Mouse (Mus musculus) layer of hippocampus, postnatal 14 days (tissue): ENCODE measurements at regions not wholly inside any gene's neighbourhood (a gene's known extent, or its start where the extent isn't known, plus 50 kb on each side); places are given as distances from the start of the nearest gene placed in this dataset.

Source experiments
- DNase-seq, 2 experiments: peaks; one replicate each; pipeline ENCODE4 v3.0.0; 2021 to 2022; ENCODE audit warnings: low spot score in 2 of 2, mixed read lengths in 1 of 2

- DNase-seq, result no peak
Measured at GRCm38 (mm10) chr7:36097054-36097453, 294.3 kb upstream of the Zfp507 start.

GRCm38 (mm10) chr7:36095258-36096130, 292.7 kb upstream of the Zfp507 start:
- DNase-seq, result no peak

DNA sequence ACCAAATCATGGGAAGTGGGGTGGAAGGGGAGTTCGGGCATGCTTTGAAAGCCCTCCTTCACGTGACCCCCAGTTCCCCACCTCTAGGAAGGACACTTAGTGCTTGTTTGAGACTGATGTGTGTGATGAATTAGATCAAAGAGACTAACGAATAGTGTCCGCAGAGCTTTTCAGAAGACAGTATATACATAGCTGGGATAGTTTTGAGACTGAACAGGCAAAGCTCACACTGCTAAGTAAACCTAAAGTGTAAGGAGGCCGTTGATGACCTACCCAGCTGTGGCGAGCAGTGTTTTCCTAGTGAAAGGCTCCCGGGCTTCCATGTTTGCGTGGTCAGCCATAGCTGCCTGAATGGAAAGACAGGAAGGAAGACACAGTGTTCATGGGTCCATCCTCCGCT, 288.3 kb upstream of the Zfp507 start:
- DNase-seq, result no peak

DNA sequence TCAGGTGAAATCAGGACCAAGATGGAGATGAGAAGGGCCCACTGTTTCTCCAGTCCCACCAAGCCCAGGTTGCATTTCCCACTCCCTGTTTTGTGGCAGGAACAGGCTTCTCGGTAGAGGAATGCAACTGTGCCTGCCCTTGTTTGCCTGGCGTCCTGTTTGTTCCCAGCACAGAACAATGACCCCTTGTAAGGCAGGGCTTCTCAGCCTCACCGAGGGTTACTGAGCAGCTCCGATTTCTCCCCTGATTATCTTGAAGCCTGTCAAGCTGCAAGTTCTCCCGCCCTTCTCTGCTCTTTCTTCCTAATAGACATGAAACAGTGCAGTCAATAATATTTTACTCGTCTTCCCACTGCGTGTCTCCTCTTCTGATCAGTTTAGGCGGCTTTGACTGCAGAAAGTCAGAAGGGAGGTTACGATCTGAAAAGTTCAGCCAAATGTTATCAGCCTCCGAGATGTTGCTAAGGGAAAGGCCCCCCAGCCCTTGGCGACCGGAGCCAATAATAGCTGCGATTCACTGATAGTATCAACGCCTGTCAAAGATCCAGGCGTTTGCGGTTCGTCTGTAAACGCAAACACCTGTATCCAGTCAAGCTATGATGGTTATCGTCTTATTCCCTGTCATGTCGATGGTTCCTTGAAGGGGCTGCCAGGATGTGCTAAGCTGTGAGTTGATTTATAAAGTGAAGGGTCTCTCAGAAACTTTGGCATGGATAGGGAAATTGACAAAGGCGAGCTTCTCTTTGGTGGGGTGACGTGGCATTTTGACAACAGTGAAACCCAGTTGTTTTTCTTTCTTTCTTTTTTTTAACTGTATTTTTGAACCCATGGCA, 287.7 kb upstream of the Zfp507 start:
- no peak for DNase-seq

DNA sequence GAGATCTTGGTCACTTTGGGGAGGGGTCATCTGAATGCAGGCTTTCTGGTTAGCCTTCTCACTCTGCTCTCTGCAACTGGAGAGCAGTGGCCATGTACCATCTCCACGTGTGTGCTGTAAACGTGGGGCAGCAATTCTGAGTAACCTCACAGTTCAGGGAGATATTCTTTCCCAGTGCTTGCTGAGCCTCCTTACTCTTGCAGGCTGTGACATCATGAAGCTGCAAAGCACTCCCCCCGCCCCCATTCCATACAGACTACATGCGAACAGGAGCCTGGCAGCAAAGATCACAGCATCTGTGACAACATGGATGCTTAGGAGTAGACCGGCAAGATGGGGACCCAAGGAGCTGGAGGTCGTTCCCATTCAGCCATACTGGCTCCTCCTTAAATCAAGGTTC, 284.8 kb upstream of the Zfp507 start:
- DNase-seq, result no peak

DNA sequence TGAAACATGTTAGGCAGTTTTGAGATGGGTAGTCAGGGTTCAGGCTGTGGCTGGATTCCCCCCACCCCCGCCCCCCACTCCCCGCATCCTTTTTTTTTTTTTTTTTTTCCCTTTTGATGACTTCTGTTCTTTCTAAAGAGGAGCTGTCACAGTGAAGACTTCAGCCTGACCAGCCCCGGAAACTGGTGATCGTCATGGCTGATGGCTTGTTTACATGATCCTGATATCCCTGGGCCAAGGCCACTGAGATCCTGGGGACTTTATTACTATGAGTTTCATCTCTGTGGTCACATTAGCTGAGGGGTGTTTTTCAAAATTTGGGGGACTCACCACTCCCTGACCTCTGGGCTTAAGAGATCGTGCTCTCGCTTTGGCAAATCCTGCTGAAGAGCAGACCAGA, 275.9 kb upstream of the Zfp507 start:
- no peak for DNase-seq

DNA sequence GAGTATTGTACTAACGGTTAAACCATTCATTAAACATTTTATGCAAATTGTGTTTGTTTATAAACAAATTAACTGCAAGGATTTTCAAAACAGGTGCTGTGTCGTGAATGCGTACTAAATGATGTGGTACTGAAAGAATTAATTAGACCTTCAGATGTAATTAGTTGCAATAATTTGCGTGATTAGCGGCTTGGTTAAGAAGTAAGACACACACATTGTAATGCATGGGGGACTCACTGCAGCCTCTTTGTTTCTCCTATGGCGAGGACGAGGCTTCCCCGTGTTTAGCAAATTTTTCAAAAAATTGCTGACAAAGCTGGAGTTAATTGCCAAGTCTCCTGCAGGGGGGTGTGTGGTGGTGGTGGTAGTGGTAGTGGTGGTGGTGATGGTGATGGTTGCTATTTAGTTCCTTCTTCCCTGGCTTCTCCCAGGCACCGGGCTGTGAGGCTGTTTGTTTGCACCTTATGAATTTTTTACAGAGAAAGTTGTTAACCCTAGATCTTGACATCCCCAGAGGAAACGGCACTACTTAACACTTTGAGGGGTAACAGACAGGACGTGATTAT, 275.4 kb upstream of the Zfp507 start:
- no peak for DNase-seq

DNA sequence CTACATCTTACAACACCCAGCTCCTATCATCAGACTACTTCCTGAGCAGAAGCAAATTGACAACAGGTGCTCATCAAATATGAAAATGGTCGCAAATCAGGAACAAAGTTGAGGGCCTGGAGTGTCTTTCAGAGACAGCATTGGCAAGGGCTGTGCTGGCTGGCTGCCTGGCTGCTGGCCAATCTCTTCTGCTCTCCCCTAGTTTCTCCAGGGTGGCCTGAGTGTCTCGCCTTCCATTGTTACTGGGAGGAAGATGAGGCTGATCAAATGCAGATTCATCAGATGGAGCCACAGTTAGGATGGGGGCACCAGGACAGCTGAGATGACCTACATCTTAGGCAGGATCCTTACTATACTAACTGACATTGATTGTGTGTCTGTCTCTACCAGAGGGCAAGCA, 274.5 kb upstream of the Zfp507 start:
- no peak for DNase-seq

DNA sequence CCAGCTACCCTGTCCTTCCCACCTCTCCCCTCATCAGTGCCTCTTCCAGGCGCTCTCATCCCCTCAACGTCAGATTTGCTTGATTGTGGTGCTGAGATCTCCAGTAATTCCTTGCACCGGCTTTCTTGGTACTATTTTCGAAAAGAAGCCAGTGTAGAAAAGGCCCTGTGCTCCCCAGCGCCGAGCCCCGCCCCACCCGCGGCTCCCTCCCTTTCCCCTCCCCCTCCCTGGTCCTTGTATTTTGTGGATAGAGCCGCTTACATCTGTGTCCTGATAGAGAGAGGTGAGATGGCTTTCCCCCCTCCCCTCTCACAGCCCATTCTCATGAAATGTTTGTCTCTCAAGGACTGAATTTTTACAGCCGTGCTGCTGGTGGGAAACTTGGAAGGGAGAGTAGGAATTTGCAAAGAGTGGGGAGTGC, 273.2 kb upstream of the Zfp507 start:
- DNase-seq, result no peak

DNA sequence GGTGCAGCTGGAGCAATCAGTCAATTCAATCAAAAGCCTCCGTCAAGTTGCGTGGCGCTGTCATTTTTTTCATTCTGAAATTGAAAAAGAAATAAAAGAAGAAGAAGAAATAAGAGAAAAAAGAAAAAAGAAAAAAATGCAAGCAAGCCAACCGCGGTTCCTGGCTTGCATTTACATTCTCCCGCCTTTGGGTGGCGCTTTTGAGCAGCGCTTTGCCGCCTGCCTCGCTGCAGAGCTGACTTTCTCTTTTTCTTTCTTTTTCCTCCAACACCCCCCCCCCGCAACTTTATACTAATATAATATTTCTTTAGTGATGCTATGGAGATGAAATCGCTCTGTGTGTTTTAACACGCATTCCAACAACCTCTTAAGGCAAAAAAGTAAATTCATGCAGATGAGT, 269.0 kb upstream of the Zfp507 start:
- peak; percentile 13 to 18 for DNase-seq

DNA sequence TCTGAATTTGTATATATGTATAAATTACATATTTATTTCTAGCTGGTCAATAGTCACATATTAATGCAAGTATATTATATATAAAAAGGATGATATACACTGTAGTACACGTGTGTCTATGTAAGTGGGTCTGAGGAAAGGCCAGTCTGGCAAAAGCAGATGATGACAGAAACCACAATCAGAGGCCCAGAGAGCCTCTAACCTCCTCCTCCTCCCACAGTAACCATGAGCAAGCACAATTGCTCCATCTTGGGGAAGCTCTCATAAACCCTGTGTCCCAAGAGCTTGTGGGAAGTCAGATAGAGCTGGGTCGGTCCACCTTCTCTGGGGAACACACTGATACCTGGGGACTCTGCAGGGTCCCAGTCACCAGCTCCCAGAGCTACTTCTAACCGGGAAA, 263.9 kb upstream of the Zfp507 start:
- DNase-seq, result no peak

GRCm38 (mm10) chr7:36061679-36062078, 258.9 kb upstream of the Zfp507 start:
- no peak for DNase-seq

DNA sequence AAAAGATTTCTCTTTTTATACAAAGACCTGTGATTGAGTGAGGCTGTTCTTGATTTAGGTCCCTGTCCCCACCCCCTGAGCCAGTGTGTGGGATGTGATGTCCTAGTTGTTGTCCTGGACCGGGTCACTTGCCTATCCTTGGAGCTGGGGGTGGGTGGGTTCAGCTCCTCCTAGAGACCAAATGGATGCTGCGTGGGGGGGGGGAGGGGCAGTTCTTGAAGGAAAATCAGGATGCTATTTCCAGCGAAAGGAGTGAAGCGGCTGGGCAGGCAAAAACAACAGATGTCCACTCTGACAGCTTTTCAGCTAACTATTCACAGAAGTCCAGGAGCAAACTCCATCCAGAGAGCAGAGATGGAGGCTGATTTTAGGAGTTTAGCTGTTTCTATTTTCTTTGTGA, 257.6 kb upstream of the Zfp507 start:
- no peak for DNase-seq

- DNase-seq, result no peak
Measured at GRCm38 (mm10) chr7:36046053-36046452, 243.2 kb upstream of the Zfp507 start.

DNA sequence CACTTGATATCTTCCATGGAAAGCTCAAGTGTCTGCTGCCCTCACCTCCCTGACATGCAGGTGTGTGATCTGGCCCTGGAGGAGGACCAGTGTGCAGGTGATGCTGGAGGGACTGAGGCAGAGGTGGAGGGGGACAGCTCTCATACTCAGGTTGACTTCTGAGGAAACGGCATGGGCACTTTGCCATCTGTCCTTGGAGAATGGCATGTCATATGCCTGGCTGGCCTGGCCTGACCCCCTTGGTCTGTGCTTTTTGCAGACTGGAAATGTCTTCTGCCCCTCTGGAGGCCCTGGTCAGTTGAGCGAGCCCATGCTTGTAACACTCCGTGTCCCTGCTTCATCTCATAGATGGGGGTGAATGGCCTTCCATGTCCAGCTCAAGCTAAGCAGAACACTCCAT, 229.1 kb upstream of the Zfp507 start:
- no peak for DNase-seq

DNA sequence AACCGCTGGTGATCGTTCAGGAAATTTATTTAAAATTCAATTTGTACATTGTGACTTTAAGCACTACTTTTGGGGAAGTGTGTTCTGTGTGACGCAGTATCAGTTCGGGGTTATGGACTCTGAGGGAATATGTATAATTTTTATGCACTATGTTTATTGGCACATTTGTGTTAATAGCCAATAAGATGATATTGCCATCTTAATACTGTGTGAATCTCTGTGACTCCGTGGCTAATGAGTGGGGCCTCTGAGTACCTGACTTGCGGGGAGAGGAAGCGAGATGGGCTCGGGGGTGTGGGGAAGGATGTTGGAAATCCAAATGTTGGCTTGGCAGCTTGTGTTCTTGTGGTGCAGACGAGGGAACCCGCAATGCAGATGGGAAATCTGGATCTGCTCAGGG, 220.2 kb upstream of the Zfp507 start:
- no peak for DNase-seq

DNA sequence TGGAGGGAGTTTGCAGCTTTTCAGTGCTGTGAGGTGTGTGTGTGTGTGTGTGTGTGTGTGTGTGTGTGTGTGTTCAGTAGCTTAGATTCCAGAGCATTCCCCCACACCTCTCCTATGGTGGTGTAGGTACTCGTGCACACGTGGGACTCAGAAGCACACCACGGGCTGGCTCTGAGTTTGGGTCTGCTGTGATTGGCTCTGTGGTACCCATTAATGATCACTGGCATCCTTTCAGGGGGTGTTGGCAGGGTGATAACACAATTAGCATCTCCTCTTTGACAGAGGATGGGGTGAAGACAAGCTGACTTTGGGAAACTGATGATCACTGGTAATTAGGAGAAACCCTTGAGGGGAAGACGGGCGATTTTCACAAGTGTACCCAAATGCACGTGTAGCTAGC, 219.7 kb upstream of the Zfp507 start:
- peak in 1 of 2 experiments; percentile 25 for DNase-seq

- no peak for DNase-seq
Measured at GRCm38 (mm10) chr7:36016926-36017753, 214.3 kb upstream of the Zfp507 start.

GRCm38 (mm10) chr7:35996609-35997008, 193.8 kb upstream of the Zfp507 start:
- no peak for DNase-seq

GRCm38 (mm10) chr7:35992511-35992910, 189.7 kb upstream of the Zfp507 start:
- no peak for DNase-seq

GRCm38 (mm10) chr7:35991141-35991540, 188.3 kb upstream of the Zfp507 start:
- DNase-seq, result no peak
